Mouse (Mus musculus) heart, postnatal 0 days (tissue): ENCODE measurements around the gene Mrtfa. TPM values are rescaled to one million over a fixed set of nuclear protein-coding genes. Genes with fewer than 3 reads are reported as not detected.

Source experiments
- ATAC-seq: fragments of 200-750 bp; cut with Nextera tagmentation; 2 replicates; pipeline ENCODE4 v1.8.0; 2017; ENCODE audit warnings: low read depth, moderate number of reproducible peaks, moderate library complexity; ENCODE audit not compliant: insufficient read depth
- DNase-seq: peaks from one replicate; pipeline ENCODE4 v3.0.0-alpha.2; 2016; ENCODE audit warnings: low spot score
- H3K27ac ChIP-seq: fragments of 300-500 bp; sonication (generic); 2 replicates; pipeline ENCODE4 v1.5.1; 2014; ENCODE audit warnings: low read depth, mild to moderate bottlenecking
- H3K27me3 ChIP-seq: fragments of 300-500 bp; sonication (generic); 2 replicates; pipeline ENCODE4 v1.6.1; 2014; ENCODE audit warnings: low read length, mixed read lengths; ENCODE audit not compliant: control insufficient read depth, insufficient read depth
- H3K36me3 ChIP-seq: fragments of 300-500 bp; sonication (generic); replicated peaks from 2 replicates; pipeline ENCODE4 v1.6.1; 2014; ENCODE audit warnings: low read length, mixed read lengths; ENCODE audit not compliant: control insufficient read depth, insufficient read depth
- H3K4me1 ChIP-seq: fragments of 300-500 bp; sonication (generic); 2 replicates; pipeline ENCODE4 v1.6.1; 2014; ENCODE audit warnings: antibody characterized with exemption; ENCODE audit not compliant: control insufficient read depth, insufficient read depth
- H3K4me2 ChIP-seq: fragments of 300-500 bp; sonication (generic); 2 replicates; pipeline ENCODE4 v1.6.1; 2014; ENCODE audit warnings: low read depth, mild to moderate bottlenecking, low read length, moderate library complexity
- H3K4me3 ChIP-seq: fragments of 300-500 bp; sonication (generic); 2 replicates; pipeline ENCODE4 v1.5.1; 2014; ENCODE audit warnings: low read depth, low read length
- H3K9ac ChIP-seq: fragments of 300-500 bp; sonication (generic); replicated peaks from 2 replicates; pipeline ENCODE4 v1.6.1; 2014; ENCODE audit warnings: low read depth, low read length, mixed read lengths
- H3K9me3 ChIP-seq: fragments of 300-500 bp; sonication (generic); replicated peaks from 2 replicates; pipeline ENCODE4 v1.6.1; 2016; ENCODE audit warnings: low read length; ENCODE audit not compliant: control insufficient read depth
- CTCF ChIP-seq: IDR thresholded peaks from 2 replicates; pipeline ENCODE4 v1.5.1; 2016; ENCODE audit warnings: antibody characterized with exemption, control low read depth, low read depth
- EP300 ChIP-seq: IDR thresholded peaks from 2 replicates; pipeline ENCODE4 v1.6.1; 2016; ENCODE audit warnings: antibody characterized with exemption, low read depth
- WGBS: fragments of 180-500 bp; shearing (Covaris S2); extraction: QIAGEN DNeasy Blood & Tissue Kit; methylation state at CpG from one replicate; pipeline ENCODE4 v1.1.7; 2014; 5-methylcytosine and 5-hydroxymethylcytosine counted together
- polyA plus RNA-seq: library from polyadenylated mRNA; unstranded; fragments of >200 nt; fragmentation: Nextera tagmentation; extraction: Ambion mirVana; gene quantifications from 2 replicates; pipeline ENCODE4 v1.2.1, GENCODE M21; 2015
- total RNA-seq: library from RNA; depleted of rRNA; stranded (reverse); fragments of >200 nt; gene quantifications from 2 replicates; pipeline ENCODE4 v1.2.3, GENCODE M21; 2014; ENCODE audit warnings: low replicate concordance

The Mrtfa gene
- total and polyA plus RNA-seq, 2 experiments from 2014 or later: 4.9 to 26.0 TPM

DNA sequence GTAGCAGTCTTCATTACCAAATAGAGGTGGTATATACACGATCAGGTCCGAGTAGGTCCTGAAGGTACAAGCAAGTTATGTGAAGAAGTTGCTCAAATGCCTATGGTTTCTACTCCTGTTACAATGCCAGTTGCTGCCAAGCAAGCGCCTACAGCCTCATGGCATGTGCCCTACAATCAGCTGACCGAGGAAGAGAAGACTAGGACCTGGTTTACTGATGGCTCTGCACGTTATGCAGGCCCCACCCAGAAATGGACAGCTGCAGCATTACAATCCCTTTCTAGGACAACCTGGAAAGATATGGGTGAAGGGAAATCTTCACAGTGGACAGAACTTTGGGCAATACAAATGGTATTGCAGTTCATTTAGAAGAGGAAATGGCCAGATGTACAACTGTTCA is 138.1 kb downstream of the Mrtfa start:
- no peak overlapping the region for H3K4me3 ChIP-seq
- WGBS: 88% methylated on average over 5 of the region's 5 CpGs

DNA sequence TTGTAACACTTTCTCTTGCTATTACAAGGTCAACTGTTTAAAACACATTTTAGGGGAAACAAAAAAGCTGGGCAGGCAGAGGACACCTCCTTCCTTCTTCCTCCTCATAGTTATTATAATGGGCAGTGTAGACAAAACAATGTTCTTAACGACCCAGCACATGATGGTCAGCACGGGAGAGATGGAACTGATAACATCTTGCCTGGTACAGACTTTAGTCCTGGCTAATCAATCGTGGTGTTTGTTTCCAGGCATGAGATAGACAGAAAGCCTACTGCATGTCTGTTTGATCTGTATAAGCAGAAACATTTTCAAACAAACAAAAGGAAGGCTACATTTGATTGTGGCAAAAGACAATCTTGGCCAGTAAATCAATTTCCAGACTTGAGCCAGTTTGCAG is 140.1 kb downstream of the Mrtfa start:
- no peak for DNase-seq
- Histone ChIP-seq H3K4me1 (no peaks in the 10 kb centered on the region), H3K9ac (no peak overlapping the region), H3K4me2 (no peak overlapping the region), H3K4me3 (no peak overlapping the region), H3K27ac (no peak overlapping the region), H3K27me3 (no peaks in the 10 kb centered on the region), H3K36me3 (no peaks in the 10 kb centered on the region), H3K9me3 (no peaks in the 10 kb centered on the region)
- WGBS: 22% methylated on average over 3 of the region's 3 CpGs
- TF ChIP-seq CTCF: no peak
- TF ChIP-seq EP300: no peak
- no peak for ATAC-seq

More for the DNA sequence above, 138.1 kb downstream of the Mrtfa start:
- Histone ChIP-seq H3K4me2 (no peak overlapping the region), H3K4me1 (no peaks in the 10 kb centered on the region), H3K27ac (no peak overlapping the region), H3K9ac (no peak overlapping the region), H3K36me3 (no peaks in the 10 kb centered on the region), H3K27me3 (no peaks in the 10 kb centered on the region), H3K9me3 (no peaks in the 10 kb centered on the region)
- no peak for DNase-seq
- no peak for TF ChIP-seq CTCF
- no peak for TF ChIP-seq EP300
- no peak for ATAC-seq

DNA sequence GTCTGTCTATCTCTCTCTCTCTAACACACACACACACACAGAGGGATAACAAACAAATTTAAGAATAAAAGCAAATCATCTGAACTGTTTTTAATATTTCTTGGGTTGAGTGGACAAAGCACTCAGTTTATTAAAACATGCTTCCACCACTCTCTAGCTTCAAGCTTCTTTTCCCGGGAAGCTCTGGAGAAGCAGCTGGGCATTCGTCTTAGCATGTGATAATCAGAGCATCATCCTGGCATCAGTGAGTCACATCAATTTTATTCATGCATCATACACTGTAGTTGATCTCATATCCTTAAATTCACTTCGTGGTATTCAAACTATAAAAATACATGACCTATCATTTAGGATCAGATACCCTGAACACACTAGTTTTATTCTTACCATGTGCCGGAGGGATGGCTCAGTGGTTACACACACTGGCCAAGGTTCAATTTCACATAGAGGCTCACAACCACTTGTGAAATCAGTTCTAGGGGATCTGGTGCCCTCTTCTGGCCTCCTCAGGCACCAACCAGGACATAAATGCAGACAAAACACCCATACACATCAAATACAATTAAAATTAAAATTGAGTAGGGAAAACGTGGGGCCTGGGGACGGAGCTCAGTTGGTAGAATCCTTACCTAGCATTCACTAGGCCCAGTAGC is 141.0 kb downstream of the Mrtfa start:
- Histone ChIP-seq H3K27ac (no peak overlapping the region), H3K9ac (no peak overlapping the region), H3K4me1 (no peaks in the 10 kb centered on the region), H3K27me3 (no peaks in the 10 kb centered on the region), H3K36me3 (peaks cover 4% of the 10 kb centered on the region; the same call in 1 of the 2 replicates), H3K9me3 (no peaks in the 10 kb centered on the region), H3K4me2 (no peak overlapping the region), H3K4me3 (no peak overlapping the region)
- ATAC-seq (no peak), DNase-seq (no peak)
- TF ChIP-seq EP300 (no peak), CTCF (peak; percentile 67)
- 74% methylated on average over 6 of the region's 6 CpGs for WGBS

DNA sequence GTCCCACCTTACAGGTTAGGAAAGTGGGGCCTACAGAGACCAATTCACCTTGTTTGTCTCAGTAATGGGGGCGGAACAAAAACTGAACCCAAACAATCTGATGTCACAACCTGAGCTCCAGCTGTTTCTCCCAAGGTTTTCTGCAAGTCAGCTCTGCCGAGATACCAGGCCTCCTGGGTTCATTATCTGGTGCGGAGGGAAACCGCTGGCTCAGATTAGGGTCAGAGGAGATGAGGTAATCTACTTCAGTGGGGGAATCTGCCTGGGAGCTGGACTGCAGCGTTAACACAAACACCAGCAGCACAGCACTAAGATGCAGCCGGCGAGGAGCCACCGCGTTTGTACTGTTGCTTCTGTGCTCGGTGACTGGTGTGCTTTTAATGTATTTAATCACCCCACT is 143.1 kb downstream of the Mrtfa start:
- H3K27ac ChIP-seq: no peak overlapping the region
- no peaks in the 10 kb centered on the region for H3K9me3 ChIP-seq
- H3K9ac ChIP-seq: no peak overlapping the region
- H3K27me3 ChIP-seq: no peaks in the 10 kb centered on the region
- no peak overlapping the region for H3K4me3 ChIP-seq
- H3K4me1 ChIP-seq: no peaks in the 10 kb centered on the region
- TF ChIP-seq CTCF (no peak), EP300 (no peak)
- 45% methylated on average over 10 of the region's 10 CpGs for WGBS
- H3K36me3 ChIP-seq: peaks cover 7% of the 10 kb centered on the region; the same call in 1 of the 2 replicates
- no peak for ATAC-seq
- no peak for DNase-seq
- no peak overlapping the region for H3K4me2 ChIP-seq

DNA sequence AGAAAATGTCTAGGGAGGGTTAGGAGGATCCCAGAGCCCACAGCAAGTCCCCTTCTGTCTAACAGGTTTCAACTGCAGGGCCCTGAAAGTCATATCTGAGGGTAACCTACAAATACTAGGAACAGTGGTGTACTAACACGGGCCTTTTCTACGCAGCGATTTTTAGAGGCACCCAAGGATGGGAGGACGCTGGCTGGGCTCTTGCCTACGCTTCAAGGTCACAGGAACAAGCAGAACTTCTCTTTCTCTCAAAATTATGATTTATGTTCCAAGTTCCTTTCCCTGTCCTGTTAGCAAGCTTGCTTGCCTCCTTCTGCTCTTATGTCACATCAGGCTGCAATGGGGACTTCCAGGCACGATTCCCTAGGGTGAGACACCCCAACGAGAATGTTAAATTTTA is 144.5 kb downstream of the Mrtfa start:
- Histone ChIP-seq H3K36me3 (peaks cover 7% of the 10 kb centered on the region; the same call in 1 of the 2 replicates), H3K4me2 (no peak overlapping the region), H3K9ac (no peak overlapping the region), H3K4me3 (no peak overlapping the region), H3K27ac (peak overlapping the region; percentile 17; the same call in 1 of the 2 replicates), H3K27me3 (no peaks in the 10 kb centered on the region), H3K9me3 (no peaks in the 10 kb centered on the region), H3K4me1 (no peaks in the 10 kb centered on the region)
- WGBS: 85% methylated on average over 7 of the region's 7 CpGs
- DNase-seq (no peak), ATAC-seq (no peak)
- no peak for TF ChIP-seq EP300
- no peak for TF ChIP-seq CTCF

DNA sequence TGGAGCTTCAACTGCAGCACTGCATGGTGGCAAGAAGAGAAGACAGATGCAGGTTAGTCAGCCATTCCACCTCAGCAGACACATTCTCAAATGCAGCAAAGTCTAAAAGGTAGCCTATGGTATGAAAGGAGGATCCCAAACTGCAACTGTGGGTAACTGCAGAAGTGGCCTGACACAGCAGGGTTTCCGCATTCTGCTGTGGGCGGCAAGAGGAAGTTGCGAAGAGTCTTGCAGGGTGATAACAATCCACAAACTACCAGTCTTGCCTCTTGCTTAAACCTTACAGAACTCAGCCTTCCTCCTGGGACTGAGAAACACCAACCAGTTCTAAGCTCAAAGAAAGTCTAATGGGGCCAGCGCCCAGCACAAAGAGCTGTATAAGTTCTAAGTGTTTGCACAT is 145.2 kb downstream of the Mrtfa start:
- peaks cover 7% of the 10 kb centered on the region; the same call in 1 of the 2 replicates for H3K36me3 ChIP-seq
- 85% methylated on average over 4 of the region's 4 CpGs for WGBS
- no peak overlapping the region for H3K9ac ChIP-seq
- H3K4me1 ChIP-seq: no peaks in the 10 kb centered on the region
- H3K27me3 ChIP-seq: no peaks in the 10 kb centered on the region
- TF ChIP-seq EP300: no peak
- no peak for TF ChIP-seq CTCF
- peak overlapping the region; percentile 17; the same call in 1 of the 2 replicates for H3K27ac ChIP-seq
- DNase-seq: no peak
- peak overlapping the region; percentile 24; the same call in 1 of the 2 replicates for H3K4me2 ChIP-seq
- H3K9me3 ChIP-seq: no peaks in the 10 kb centered on the region
- no peak for ATAC-seq
- H3K4me3 ChIP-seq: peak overlapping the region; percentile 15; the same call in 1 of the 2 replicates
